Mouse (Mus musculus) Patski (cell line): ENCODE data around the gene Tmprss11a. TPM values are rescaled to one million over a fixed set of nuclear protein-coding genes. Genes with fewer than 3 reads are reported as not detected.
A peak's percentile ranks its signal among the peaks of the same experiment; 100 is the strongest.

Source experiments
- ATAC-seq: fragments of 100-300 bp; one replicate; pipeline ENCODE4 v1.8.0; 2021
- CTCF ChIA-PET: fragments of 350-600 bp; sonication (Branson Sonifier 250); formaldehyde crosslinking; loops from one replicate; lab custom pipeline; 2022; ENCODE audit warnings: inconsistent platforms; lab: Charles Lee
- POLR2A ChIA-PET: fragments of 350-600 bp; sonication (Branson Sonifier 250); formaldehyde crosslinking; loops from one replicate; lab custom pipeline; 2022; ENCODE audit warnings: antibody characterized with exemption, inconsistent platforms; lab: Charles Lee
- DNase-seq: peaks from one replicate; pipeline ENCODE4 v3.0.0-alpha.2; 2011; ENCODE audit warnings: low read depth, low spot score
- H3K27me3 ChIP-seq: fragments of 371-371 bp; one replicate; pipeline ENCODE4 v1.5.1; 2021
- CTCF ChIP-seq: fragments of 100-300 bp; IDR thresholded peaks from one replicate; pipeline ENCODE4 v1.5.1; 2021
- in situ Hi-C: fragments of 300-500 bp; cut with MboI; formaldehyde crosslinking; loops from 3 replicates; pipeline ENCODE4 v1.11.1; 2018; ENCODE audit warnings: low pct_unique_long_range_greater_than_20kb, mixed read lengths
- polyA plus RNA-seq: library from polyadenylated mRNA; unstranded; gene quantifications from one replicate; pipeline ENCODE4 v1.2.3, GENCODE M21; 2021

Gene Tmprss11a
- polyA plus RNA-seq, result not detected

DNA sequence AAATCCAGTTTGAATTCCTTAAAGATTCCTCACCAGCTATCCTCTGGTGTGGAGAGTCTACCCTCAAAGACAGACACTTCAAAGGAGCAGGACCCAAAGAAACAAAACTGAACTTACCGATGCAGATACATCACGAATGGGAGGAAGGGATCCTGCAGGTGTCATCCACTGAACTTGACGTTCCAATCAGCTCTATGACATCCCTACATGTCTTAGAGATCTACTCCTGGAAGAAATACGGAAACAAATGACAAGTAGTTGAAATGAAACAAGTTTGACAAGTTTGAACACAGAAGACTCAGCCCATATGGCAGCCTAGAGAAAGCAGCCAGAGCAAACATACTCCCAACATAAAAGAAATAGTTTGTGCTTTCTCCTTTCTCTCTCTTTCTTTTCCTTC, at the start of gene Tmprss11a:
Gene Tmprss11a, minus strand, starts transcription at position 101 of the 400 bp plus-strand sequence.
- H3K27me3 ChIP-seq, result peaks cover 4% of the 10 kb centered on the region
- no peak for TF ChIP-seq CTCF
- in situ Hi-C loops, result no loop called here
- no peak for DNase-seq
- POLR2A ChIA-PET, result no interaction called here
- CTCF ChIA-PET, result no interaction called here
- no peak for ATAC-seq

DNA sequence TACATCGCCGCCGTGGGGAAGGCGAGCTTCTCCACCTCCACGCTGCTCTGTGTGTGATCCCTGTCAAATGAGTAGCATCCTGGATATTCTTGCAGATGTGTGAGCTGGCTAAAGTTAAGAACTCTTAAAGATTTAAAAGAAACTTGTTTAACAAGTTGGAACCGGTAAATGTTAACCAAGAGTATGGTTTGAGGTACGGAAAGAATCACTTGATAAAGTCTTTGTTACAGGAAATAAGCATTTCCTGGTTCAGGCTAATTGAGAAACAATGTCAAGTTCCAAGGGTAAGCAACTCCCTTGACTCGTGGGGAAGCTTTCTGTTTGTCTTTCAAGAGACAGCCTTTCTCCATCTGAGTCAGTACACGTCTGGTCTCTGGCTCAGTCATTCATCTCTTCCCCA, 49.7 kb upstream of the Tmprss11a start, which contains the start of gene Tmprss11g:
Gene Tmprss11g, minus strand, starts transcription at position 101 of the 400 bp plus-strand sequence.
- TF ChIP-seq CTCF, result no peak
- POLR2A ChIA-PET, result no interaction called here

DNA sequence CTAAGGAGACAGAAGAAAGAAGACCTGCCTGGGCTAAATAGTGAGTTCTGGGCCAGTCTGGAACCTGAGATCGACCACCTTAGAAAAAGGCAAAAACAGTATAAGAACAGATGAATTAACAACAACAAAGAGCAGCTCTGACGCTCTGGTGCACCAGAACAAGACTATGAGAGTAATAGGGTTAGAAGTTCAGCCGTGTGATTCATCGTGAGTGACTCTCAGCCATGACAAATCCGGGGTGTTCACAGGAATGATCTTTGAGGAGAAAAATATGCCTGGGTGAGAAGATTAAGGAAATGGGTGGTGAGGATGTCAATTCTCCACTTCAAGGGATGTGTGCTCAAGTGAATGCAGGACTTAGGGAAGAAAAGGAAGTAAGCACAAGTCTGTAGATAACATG, 42.7 kb upstream of the Tmprss11a start:
- in situ Hi-C loops, result no loop called here
- peak; percentile 80 for ATAC-seq
- ChIA-PET CTCF (no interaction called here), POLR2A (no interaction called here)
- no peak for TF ChIP-seq CTCF
- DNase-seq, result peak; percentile 19
- H3K27me3 ChIP-seq, result no peaks in the 10 kb centered on the region

More for the DNA sequence above, 49.7 kb upstream of the Tmprss11a start, which contains the start of gene Tmprss11g:
- H3K27me3 ChIP-seq, result no peaks in the 10 kb centered on the region
- CTCF ChIA-PET, result no interaction called here
- ATAC-seq, result no peak
- no peak for DNase-seq
- in situ Hi-C loops, result no loop called here

DNA sequence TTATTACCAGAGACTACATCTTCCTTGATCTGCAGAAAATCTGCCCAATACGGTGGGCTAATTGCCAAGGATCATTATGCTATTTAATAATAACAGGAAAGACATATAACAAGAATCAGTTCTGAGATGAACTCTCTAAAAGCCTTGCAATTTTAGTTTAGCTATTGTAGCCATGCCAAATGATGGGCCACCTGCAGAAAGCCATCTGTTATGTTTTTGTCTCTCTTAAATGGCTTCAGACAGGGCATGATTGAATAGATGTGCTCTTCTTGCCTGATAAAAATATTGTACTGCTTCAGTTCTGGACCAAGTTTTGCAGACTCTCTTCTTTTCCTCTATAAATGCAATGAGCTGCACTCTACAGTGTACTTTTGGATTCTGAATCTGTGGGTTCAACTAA, 24.7 kb upstream of the Tmprss11a start:
- DNase-seq (no peak), ATAC-seq (no peak)
- ChIA-PET POLR2A (no interaction called here), CTCF (interaction anchor here (0.6 kb wide), 1 partner anchor 495 kb away, joined by 4 read pairs; no protein-coding TSS in a partner anchor)
- in situ Hi-C loops, result no loop called here
- H3K27me3 ChIP-seq, result peaks cover 9% of the 10 kb centered on the region
- no peak for TF ChIP-seq CTCF

DNA sequence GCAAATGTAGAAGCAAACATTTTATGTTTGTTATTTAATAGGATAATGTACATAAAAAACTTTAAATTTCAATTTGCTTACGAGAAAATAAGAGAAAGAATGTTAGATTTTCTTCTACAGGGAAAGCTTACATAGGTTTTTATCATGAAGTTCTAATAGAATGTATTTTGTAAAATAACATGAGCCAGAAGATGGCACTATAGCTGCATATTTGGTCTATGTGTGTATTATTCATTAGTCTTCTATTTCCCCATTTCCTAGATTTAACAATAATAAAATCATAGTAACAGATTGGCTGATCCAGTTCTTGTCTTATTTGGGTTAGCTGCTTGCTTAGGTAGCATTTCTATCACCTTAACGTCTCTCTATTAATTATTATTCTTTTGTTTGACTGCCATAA, 13.8 kb upstream of the Tmprss11a start:
- H3K27me3 ChIP-seq, result peaks cover 2% of the 10 kb centered on the region
- peak; percentile 39 for TF ChIP-seq CTCF
- CTCF ChIA-PET, result interaction anchor here (0.9 to 1.6 kb wide), 5 partner anchors 14 to 179 kb away, joined by 3 to 4 read pairs (median 3); no protein-coding TSS in a partner anchor
- POLR2A ChIA-PET, result no interaction called here
- in situ Hi-C loops, result loop anchor here (5.0 kb wide), 1 partner anchor 165 kb away; no protein-coding TSS in a partner anchor
- DNase-seq (peak; percentile 4), ATAC-seq (no peak)

DNA sequence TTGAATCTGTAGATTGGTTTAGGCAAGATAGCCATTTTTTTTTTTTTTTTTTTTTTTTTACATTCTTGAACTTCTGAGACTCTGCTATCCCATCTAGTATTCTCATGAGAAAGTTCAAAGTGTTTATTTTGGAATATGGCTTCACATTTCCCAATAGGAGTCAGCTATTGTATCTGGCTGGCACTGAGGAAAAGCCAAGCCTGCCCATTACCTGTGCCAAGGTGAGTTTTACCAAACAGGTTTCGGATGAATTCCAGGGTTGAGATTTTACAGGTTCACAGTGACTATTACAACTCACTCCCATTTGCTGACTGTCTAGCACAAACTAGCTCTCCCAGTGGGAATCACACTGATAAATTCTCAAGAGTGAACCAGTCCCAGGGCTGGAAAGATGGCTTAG, 13.2 kb upstream of the Tmprss11a start:
- ChIA-PET CTCF (interaction anchor here (0.9 to 1.6 kb wide), 6 partner anchors 14 to 180 kb away, joined by 3 to 4 read pairs (median 3); no protein-coding TSS in a partner anchor), POLR2A (no interaction called here)
- in situ Hi-C loops, result loop anchor here (5.0 kb wide), 1 partner anchor 165 kb away; no protein-coding TSS in a partner anchor
- DNase-seq (no peak), ATAC-seq (no peak)
- H3K27me3 ChIP-seq, result peaks cover 2% of the 10 kb centered on the region
- no peak for TF ChIP-seq CTCF

DNA sequence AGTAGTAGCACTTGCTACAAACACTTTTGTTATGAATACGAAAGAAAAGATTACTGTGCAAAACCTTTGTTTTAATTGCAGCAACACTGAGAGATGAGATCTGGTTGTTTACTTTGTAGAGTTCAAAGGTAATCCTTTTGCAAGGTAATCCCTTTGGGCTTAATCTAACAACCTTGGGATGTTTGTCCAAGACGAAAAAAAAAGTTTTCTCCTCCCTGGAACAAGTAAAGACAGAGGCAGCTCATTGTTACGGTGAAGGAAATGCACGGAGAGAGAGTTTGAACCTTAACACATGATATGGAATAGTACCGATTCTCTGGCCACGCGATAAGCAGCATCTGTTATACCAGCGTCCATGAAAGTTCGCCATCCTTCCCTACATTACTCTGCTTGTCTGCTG, 5.1 kb upstream of the Tmprss11a start:
- peaks cover 2% of the 10 kb centered on the region for H3K27me3 ChIP-seq
- in situ Hi-C loops, result no loop called here
- DNase-seq, result no peak
- no peak for ATAC-seq
- ChIA-PET POLR2A (no interaction called here), CTCF (interaction anchor here (1.7 kb wide), 1 partner anchor 10 kb away, joined by 5 read pairs; no protein-coding TSS in a partner anchor)
- no peak for TF ChIP-seq CTCF

DNA sequence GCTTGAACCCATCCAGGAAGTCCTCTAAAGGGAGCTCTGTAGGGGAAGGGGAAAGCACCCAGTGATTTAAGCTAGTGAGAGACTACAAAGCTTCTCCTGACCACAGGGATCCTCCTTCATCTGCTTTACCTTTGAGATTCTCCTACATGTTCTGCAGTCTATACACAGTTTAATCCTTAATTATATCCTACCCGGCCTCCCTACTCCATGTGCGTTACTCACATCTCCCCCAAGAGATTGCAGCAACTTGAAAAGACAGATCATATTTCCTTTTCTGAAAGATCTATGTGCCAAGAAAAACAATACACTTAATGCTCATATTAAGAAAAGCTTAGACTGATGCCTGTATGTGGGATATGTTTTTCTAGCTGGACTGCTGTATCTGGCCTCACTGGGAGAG, 29.5 kb downstream of the Tmprss11a start:
- peaks cover 13% of the 10 kb centered on the region for H3K27me3 ChIP-seq
- ATAC-seq (no peak), DNase-seq (no peak)
- in situ Hi-C loops, result loop anchor here (10.0 kb wide), 1 partner anchor 705 kb away; the partner anchor contains the start of gene Ugt2b5
- ChIA-PET CTCF (no interaction called here), POLR2A (no interaction called here)
- no peak for TF ChIP-seq CTCF

DNA sequence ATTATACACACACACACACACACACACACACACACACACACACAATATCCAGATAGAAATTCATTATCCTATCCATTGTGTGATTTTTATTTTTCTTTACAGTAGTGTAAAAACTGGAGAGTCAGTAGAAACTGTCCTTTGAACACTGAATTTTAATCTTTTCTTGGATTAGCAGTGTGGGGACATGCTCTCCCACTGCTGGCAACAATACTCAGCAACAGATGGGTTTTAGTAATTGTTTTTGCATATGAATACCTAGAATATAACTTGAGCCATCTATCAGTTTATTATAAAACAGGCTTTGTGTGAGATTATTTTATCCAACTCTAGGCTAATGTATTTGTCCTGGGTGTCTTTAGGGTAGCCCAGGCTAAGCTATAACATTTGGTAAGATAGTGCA, 30.2 kb downstream of the Tmprss11a start:
- DNase-seq (no peak), ATAC-seq (no peak)
- ChIA-PET CTCF (no interaction called here), POLR2A (no interaction called here)
- in situ Hi-C loops, result loop anchor here (10.0 kb wide), 1 partner anchor 706 kb away; the partner anchor contains the start of gene Ugt2b5
- H3K27me3 ChIP-seq, result peaks cover 7% of the 10 kb centered on the region
- TF ChIP-seq CTCF, result no peak

DNA sequence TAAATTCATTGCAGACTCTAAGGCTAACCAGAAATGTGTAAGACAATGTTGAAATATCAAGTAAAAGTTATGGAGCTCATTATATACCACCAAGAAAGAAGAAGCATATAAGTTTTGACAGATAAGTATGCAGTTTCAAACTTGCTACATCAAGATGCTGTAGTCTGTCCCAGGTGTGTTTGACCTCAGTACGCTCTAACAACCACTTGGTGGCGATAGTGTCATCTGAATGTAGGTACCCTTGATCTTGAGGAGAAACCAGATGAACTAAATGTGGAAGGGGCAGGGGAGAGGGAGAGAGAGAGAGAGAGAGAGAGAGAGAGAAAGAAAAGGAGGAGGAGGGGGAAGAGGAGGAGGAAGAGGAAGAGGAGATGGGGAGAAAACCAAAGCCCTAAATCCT, 36.1 kb downstream of the Tmprss11a start:
- TF ChIP-seq CTCF, result peak; percentile 72
- ATAC-seq (peak; percentile 65), DNase-seq (no peak)
- in situ Hi-C loops, result loop anchor here (10.0 kb wide), 1 partner anchor 712 kb away; the partner anchor contains the start of gene Ugt2b5
- H3K27me3 ChIP-seq, result peaks cover 7% of the 10 kb centered on the region
- ChIA-PET CTCF (interaction anchor here (1.1 kb wide), 2 partner anchors 10 to 11 kb away, joined by 3 read pairs; no protein-coding TSS in a partner anchor), POLR2A (no interaction called here)

DNA sequence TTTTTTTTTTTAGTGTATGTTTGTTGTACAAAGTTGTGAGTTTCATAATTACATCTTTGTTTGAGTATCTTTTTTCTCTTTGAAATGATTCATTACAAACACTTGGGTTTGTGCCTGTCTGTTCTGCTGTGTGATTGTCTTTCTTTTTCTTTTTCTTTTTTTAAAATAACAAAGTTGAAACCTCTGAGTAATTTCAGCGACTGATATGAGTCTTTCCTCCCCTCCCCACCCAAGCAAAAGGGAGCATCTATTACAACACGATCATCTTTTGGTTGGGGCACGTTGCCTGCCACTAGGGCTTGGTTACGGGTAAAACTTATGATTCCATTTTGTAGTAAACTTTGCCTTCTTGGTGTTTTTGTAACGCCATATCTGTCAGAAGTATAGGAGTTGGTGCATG, 37.7 kb downstream of the Tmprss11a start:
- peaks cover 5% of the 10 kb centered on the region for H3K27me3 ChIP-seq
- no peak for DNase-seq
- ChIA-PET CTCF (interaction anchor here (0.8 kb wide), 1 partner anchor 20 kb away, joined by 3 read pairs; no protein-coding TSS in a partner anchor), POLR2A (interaction anchor here (0.6 kb wide), 1 partner anchor 225 kb away, joined by 3 read pairs; no protein-coding TSS in a partner anchor)
- no peak for ATAC-seq
- in situ Hi-C loops, result loop anchor here (10.0 kb wide), 1 partner anchor 714 kb away; the partner anchor contains the start of gene Ugt2b5
- TF ChIP-seq CTCF, result no peak
